Mouse (Mus musculus) lung, postnatal 0 days (tissue): ENCODE results near the gene Cpe.

Source experiments
- CTCF ChIP-seq: IDR thresholded peaks from 2 replicates; pipeline ENCODE4 v1.5.1; 2016; ENCODE audit warnings: antibody characterized with exemption, mild to moderate bottlenecking
- EP300 ChIP-seq: IDR thresholded peaks from 2 replicates; pipeline ENCODE4 v1.6.1; 2016; ENCODE audit warnings: antibody characterized with exemption, mild to moderate bottlenecking, control low read depth

GRCm38 (mm10) chr8:64676381-64676780 is 16.5 kb downstream of the Cpe start:
- TF ChIP-seq CTCF (no peak), EP300 (no peak)
